In the genomic region with DNA sequence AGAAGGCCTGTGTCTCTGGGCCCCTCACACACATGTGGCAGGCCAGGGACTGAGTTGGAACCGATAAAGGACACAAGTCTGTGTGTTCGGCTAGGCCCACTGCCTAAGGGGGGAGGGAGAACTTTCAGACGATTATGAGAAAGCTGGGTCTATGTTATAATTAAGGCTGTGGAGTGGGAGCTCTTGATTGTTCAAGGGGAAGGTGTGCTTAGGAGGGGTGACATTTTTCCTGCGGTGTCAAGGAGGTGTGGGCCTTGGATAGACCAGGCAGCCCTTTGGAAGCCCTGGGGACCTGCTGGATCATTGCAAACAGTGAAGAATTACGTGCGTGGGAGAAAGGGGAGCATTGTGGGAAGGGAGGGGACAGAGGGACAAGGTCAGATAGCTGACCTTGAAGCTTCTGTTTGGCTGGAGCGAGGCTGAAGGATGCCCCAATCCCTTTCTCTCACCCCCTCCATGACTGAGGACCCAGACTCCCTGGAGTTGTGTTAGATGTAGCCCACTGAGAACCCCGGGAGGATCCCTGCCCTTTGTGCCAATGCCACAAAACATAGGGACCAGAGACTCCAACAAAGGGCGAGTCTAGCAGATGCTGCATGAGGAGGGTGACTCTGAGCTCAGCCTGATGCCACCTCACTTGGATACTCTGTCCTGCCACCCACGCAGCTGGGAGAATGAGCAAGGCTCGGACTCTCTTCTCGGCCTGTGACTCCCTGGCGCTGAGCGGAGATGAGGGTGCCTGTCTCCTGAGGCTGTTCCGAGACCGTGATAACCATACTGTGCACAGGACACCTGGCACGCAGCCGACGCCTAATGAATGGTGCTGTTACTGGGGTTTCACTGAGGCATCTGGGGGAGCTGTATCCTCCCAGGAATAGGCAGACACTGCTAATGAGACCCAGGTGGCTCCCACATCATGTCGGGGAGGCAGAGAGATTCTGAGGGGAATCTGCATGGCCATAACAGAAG, we compare ENCODE assay signal across 8 mouse cellular contexts. TPM values are rescaled to one million over a fixed set of nuclear protein-coding genes. Genes with fewer than 3 reads are reported as not detected.
A peak's percentile ranks its signal among the peaks of the same experiment; 100 is the strongest.
DNase-seq lines count a peak whose midpoint lies in the region; ATAC-seq lines count a peak whose summit lies in the region.

No protein-coding gene starts in this region.

- H3K27ac ChIP-seq in forebrain, embryonic 15.5 days (replicated peaks): peak overlapping the region; percentile 73

- WGBS in forebrain, embryonic 15.5 days: 56% methylated on average over 20 of the region's 20 CpGs

- peaks cover 20% of the 10 kb centered on the region for H3K4me1 ChIP-seq in forebrain, embryonic 15.5 days

- H3K4me3 ChIP-seq in forebrain, embryonic 15.5 days: no peak overlapping the region

- no peaks in the 10 kb centered on the region for H3K9me3 ChIP-seq in forebrain, embryonic 15.5 days

- peak; percentile 55 for ATAC-seq in forebrain, embryonic 15.5 days (replicated peaks)

- no peaks in the 10 kb centered on the region for H3K36me3 ChIP-seq in forebrain, embryonic 15.5 days

- no peaks in the 10 kb centered on the region for H3K27me3 ChIP-seq in forebrain, embryonic 15.5 days

- H3K9ac ChIP-seq in forebrain, embryonic 15.5 days (replicated peaks): peak overlapping the region; percentile 5; the same call in 1 of the 2 replicates

- H3K4me2 ChIP-seq in forebrain, embryonic 15.5 days (replicated peaks): no peak overlapping the region

- DNase-seq in embryo, embryonic 11 days: peak; percentile 26
- no peak for DNase-seq in embryo, embryonic 9.5 days (ENCODE audit: extremely low spot score)
- DNase-seq in adrenal gland, adult 2 months: peak; percentile 53
- peak; percentile 86 for DNase-seq in layer of hippocampus, adult 9-11 months
- DNase-seq in right cerebral cortex, adult 18-20 months: peak; percentile 77
- no peak for DNase-seq in spleen, postnatal 14 days (ENCODE audit: low spot score in 2 of 2)
- no peak for DNase-seq in urinary bladder, postnatal 36 days (ENCODE audit: low spot score in 2 of 2)

RNA-seq across cellular contexts. Expression of a gene that starts 26.4 kb away (rescaled TPM):
- 10 to 100 TPM; 32.2 to 33.3 TPM for total RNA-seq in adrenal gland, adult 2 months (2021)
- polyA plus RNA-seq in adrenal gland, adult 2 months (2012; rRNA removed): 8.8 and 14.3 TPM in 2 replicates
- polyA plus RNA-seq in forebrain, embryonic 15.5 days (2015; fragmentation: Nextera tagmentation; extraction: Ambion mirVana): 17.0 and 18.9 TPM in 2 replicates

RNA-seq across cellular contexts. Expression of a gene that starts 27.0 kb away (rescaled TPM):
- 1 to 10 TPM; 4.5 to 6.4 TPM for total RNA-seq in adrenal gland, adult 2 months (2021)
- 3.3 and 4.7 TPM in 2 replicates for polyA plus RNA-seq in adrenal gland, adult 2 months (2012; rRNA removed)
- polyA plus RNA-seq in forebrain, embryonic 15.5 days (2015; fragmentation: Nextera tagmentation; extraction: Ambion mirVana): 24.7 and 25.5 TPM in 2 replicates

RNA-seq across cellular contexts. Expression of a gene that starts 44.0 kb away (rescaled TPM):
- 10 to 100 TPM; 16.8 to 20.4 TPM for total RNA-seq in adrenal gland, adult 2 months (2021)
- 35.2 and 43.9 TPM in 2 replicates for polyA plus RNA-seq in adrenal gland, adult 2 months (2012; rRNA removed)
- polyA plus RNA-seq in forebrain, embryonic 15.5 days (2015; fragmentation: Nextera tagmentation; extraction: Ambion mirVana): 11.0 and 12.4 TPM in 2 replicates

Comparison
In these comparisons a context has a peak if more than half of its experiments do, and no peak if none do; other contexts are left out.
1. DNase-seq: peak in embryo, embryonic 11 days (single experiment), adrenal gland, adult 2 months (single experiment), layer of hippocampus, adult 9-11 months (single experiment) and right cerebral cortex, adult 18-20 months (single experiment); none in embryo, embryonic 9.5 days (single experiment), spleen, postnatal 14 days (0 of 2) and urinary bladder, postnatal 36 days (0 of 2).